Mouse (Mus musculus) cerebellum, adult 8-10 months (tissue): ENCODE data around the gene Nmb.
"Not testable (repeated sequence)": the region's sequence is repeated elsewhere in the genome, so short reads cannot be mapped to it uniquely, and the experiment has no call there.

Source experiments
- DNase-seq: peaks from one replicate; pipeline ENCODE4 v3.0.0; 2022

Nmb gene

DNA sequence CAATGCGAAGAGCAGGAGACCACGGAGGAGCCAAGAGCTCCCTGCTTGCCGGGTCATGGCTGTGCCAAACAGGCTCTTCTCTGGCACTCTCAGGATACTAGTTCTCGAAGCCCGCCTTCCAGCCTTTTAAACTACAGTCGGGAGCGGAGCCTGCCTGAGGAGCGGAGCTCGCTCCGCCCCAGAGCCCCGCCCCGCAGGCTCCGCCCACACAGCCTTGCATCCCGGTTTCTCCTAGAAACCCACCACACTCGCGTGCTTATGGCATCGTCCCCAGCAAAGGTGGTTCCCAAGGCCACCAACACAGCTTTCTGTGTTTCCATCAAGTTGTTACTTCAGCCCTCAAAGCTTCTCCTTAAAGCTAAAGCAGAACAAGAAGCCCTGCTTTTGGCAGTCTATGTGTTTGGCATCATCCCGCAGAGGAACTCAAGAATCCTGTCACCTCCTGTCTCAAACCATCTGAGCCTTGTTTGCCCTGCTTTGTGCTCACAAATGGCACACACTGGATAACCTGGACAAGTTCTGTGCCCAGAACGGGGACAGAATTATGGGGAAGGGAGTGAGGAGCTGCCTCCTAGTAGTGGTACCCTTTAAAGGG is at the start of gene Nmb:
Gene Nmb (minus strand): TSS at position 156 of the 595 bp plus-strand sequence.
- DNase-seq = peak; percentile 54

DNA sequence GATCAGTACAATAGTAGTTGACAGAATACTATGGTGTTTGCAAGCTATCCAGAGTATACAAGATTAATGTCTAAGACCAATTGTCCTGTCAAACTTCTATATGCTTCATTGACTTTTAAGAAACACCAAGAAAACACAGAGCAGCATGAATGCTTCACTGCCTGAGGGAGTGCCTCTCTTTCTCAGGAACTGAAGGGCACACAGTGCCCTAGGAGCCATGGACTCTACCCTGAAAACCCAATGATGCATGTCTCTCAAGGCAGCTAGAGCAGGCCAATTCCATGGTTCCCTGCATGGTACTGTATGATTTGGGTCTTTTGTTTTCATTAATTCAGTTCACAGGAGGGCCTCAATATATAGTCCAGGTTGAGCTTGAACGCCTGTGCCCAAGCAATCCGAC is 49.4 kb upstream of the Nmb start:
- DNase-seq = no peak

DNA sequence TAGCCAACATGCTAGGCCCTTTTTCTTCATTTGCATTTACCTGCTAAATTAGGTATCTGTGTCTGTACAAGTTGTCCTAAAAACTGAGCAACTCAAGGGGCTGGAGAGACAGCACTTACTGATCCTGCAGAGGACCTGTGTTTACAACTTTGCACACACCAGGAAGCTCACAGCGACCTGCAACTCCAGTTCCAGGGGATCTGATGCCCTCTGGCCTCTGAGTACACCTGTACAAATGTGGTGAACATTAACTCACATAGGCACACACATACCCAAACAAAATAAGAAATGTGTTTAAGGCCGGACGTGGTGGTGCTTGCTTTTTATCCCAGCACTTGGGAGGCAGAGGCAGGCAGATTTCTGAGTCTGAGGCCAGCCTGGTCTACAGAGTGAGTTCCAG is 47.3 kb upstream of the Nmb start:
- DNase-seq = no peak

- no peak for DNase-seq
Measured at GRCm38 (mm10) chr7:80951461-80951860, 46.6 kb upstream of the Nmb start.

GRCm38 (mm10) chr7:80947445-80948350 is 42.8 kb upstream of the Nmb start, which contains the start of gene Sec11a:
Gene Sec11a, minus strand, starts transcription at chr7:80947780.
- peak; percentile 96 for DNase-seq

DNA sequence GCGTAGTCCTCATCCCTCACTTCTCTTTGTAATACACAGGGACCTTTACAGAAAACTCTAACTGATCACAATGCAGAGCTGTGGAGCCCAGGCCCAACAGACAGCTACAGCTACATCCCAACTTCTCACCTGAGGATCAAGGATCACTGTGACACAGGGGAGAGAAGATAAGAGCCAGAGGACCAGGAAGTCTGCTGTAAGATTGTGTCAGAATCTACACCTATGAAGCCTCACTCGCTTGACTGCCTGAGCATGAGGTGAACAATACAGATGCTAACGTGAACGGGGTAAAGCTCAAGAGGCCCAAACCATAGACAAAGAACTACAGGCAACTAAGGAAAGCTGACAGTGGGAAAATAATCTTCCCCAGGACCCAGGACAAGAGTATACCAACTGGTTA is 34.9 kb upstream of the Nmb start:
- DNase-seq = no peak

- DNase-seq = not testable (repeated sequence)
Measured at GRCm38 (mm10) chr7:80937304-80937666, 32.4 kb upstream of the Nmb start.

- DNase-seq = not testable (repeated sequence)
Measured at GRCm38 (mm10) chr7:80936617-80937303, 31.9 kb upstream of the Nmb start.

DNA sequence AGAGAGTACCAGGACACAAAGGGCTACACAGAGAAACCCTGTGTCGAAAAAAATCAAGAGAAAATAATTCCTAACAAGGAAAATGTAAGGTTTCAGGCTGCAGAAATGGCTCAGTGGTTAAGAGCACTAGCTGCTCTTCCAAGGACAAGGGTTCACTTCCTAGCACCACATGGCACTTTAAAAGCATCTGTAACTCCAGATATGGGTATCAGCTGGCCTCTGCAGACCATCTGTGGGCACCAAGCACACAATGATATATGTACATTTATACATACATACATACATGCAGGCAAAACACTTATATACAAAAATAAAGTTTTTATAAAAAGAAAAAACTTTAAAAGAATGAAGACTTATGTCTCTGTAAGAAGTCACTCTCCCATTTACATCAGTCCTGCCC is 31.0 kb upstream of the Nmb start:
- DNase-seq = no peak

DNA sequence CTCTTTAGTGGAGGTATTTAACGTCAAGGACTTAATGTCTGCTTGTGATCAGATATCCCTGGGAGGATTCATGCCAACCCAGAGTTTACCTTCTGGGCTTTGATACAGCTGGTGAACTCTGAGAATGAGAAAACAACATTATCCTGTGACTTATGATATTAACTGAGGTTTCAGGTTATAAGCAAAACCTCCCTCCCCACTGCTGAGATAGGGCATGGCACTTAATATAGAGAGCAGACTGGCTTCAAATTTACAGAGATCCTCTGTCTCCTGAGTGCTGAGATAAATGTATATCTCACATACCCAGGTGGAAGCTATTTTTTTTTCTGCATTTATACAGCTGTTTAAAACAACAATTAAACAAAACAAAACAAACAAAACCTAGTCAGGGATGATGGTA is 27.9 kb upstream of the Nmb start:
- no peak for DNase-seq

DNA sequence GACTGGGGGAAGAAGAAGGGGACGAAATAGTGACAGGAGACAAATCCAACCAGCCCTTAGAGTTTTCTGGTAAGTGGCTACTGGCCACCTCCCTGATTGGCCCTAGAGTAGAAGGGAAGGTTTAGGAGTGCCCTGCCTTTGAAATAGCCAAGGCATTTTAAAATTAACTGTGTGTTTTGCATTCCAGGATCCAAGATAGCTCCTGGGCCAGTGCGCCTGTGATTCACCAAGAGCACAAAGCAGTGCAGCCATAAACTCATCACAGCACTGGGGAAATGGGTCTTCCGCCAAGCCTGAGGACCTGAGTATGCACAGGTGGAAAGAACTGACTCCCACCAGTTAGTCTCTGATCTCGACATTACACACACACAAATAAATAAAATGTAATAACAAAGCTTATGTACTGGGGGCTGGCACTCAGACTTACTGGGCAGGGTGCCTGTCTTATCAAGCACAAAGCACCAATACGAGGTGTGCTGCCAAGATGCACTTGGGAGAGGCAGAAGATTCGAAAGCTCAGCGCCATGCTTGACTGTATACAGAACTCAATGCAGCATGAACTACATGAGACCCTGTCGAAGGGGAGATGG is 26.8 kb upstream of the Nmb start:
- no peak for DNase-seq

DNA sequence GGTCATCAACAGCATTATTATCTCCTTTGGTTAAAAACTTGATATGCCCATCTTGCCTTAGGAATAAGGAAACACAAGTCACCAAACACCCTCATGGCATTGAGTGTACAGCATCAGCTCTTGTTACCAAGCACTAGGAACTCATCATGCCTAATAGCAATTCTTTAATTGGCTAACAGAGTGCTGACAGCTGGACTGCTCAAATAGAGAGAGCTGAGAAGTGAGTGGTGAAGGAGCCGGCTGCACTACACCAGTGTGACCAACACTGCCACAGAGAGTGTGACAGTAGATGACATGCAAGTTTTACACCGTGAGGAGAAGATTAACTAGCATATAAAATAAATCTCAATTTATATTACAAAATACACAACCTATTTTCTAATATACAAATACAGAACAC is 18.3 kb upstream of the Nmb start:
- DNase-seq = no peak

DNA sequence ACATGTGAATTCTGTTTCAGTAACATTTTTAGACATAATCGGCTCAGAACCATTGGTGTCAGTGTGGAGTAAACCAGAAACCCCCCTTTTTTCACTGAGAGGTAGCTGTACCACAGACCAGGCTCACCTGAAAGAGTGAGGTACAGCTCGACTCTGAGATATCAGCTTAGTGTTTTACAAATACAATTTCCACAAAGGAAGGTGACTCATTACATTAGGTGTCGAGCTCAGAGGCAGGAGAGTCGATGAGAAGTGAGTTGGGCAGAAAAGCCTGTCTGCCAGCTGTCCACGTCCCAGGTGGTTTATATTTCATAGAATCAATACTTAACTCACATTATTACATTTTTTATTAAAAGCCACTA is 14.8 kb upstream of the Nmb start:
- DNase-seq = no peak

- DNase-seq = no peak
Measured at GRCm38 (mm10) chr7:80918982-80919646, 14.2 kb upstream of the Nmb start.

DNA sequence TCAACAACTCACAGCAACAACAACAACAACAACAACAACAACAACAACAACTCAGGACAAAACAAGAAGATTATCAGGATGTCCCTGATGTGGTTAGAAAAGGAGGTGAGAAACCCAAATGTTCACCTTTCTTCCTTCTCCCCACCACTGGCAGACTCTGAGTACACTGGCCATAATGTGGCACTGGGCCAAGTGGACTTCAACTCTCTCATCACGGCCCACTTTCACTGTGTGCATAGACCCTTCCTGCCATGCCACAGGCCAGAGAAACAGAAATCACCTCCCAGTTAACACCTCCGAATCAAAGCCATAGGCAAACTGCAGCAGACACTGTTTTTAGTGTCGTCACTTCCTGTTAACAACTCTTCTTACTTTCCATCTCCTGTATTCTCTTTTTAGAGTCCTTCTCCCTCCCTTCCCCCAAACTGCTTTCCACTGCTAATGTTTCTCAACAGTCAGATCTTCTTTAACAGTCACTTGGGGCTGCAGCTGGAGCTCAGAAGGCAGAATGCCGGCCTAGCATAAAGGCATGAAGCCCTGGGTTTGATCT is 13.1 kb upstream of the Nmb start:
- no peak for DNase-seq

- DNase-seq = no peak
Measured at GRCm38 (mm10) chr7:80912496-80912895, 7.6 kb upstream of the Nmb start.

DNA sequence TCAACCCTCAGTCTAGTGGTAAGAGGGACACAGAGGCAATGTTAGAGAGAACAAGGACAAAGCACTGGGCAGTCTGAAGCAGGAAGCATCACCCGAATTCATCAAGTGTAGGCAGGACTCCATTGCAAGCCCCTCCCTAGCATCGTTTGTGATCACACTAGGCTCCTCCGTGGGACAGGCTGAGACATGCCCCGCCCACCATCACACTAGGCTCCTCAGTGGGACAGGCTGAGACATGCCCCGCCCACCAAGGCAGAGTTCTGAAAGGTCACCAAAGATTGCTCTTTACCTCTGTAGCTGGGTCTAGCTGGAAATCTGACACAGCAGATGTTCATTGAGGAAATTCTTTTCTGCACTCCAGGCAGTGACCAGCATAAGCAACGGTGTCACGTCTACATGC is 6.2 kb upstream of the Nmb start:
- DNase-seq = no peak

DNA sequence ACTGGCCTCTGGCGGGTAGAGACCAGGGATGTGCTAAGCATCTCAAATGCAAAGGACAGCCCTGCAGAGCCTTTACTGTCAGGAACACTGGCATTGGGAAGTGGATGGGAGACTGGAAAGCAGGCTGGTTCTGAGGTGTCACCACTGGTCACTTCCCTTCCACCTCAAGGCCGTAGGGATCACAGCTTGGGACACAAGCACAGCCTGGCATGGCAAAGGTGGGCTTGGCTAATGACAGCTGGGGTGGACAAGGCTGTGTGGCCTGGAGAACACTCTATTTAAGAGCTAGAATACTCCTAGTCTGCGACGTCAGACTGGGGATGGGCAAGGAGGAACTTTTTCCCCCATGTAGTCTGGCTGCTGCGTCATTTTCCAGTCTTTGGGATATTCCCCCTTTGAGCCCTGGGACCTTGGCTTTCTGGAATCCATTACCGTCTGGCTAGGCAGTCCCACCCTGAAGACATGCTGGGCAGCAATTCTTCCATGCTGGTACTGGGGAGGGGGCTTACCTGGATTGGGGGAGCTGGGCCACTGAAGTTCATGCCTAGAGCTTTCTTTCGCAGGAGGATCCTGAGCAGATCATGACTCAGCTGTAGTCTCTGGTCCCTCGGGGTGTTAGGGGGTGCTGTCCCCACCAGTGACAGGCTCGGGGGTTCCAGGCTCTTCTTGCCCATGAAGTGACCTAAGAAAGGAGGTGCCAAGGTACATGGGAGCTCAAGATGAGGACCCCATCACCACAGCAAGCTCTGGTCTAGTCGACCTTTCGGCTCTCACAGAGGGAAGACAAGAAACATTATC is 1.1 kb downstream of the Nmb start:
- no peak for DNase-seq

- DNase-seq = no peak
Measured at GRCm38 (mm10) chr7:80901541-80902274, 3.2 kb downstream of the Nmb start.

DNA sequence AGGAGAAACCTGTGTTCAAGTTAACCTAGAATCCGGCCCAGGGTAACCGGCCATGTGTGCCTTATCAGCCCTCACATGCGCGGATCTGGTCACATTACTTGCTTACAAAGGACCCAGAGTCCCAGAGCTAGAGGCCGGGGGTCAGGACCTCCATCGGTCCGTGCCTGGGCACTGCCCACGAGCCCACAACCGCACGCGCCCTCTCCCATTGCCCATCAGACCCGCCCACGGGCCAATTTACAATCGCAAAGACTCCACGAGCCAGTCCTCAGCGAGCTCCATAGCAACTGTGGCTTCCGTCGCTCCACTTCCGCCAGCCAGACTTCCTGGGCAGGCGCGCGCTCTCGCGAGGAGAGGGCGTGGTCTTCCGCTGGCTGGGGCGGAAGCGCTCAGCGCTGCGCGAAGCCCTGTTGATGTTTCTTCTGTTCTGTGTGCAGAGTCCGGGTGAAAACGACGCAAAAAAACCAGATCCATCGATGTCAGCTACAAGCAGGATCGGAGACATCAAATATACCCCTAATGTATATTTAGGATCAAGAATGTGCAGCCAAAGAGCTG is 3.9 kb downstream of the Nmb start, which contains the start of gene Wdr73:
Gene Wdr73 (minus strand): TSS at position 326 of the 558 bp plus-strand sequence.
- DNase-seq = peak; percentile 80

- no peak for DNase-seq
Measured at GRCm38 (mm10) chr7:80897721-80898120, 7.2 kb downstream of the Nmb start.
